Mouse (Mus musculus) cerebellum, postnatal 25 days (tissue): ENCODE measurements around the gene Grk5.
A peak's percentile ranks its signal among the peaks of the same experiment; 100 is the strongest.

Source experiments
- DNase-seq, 2 experiments: peaks; one replicate each; pipeline ENCODE4 v3.0.0; 2021; ENCODE audit warnings: mixed read lengths in 2 of 2

Gene Grk5

DNA sequence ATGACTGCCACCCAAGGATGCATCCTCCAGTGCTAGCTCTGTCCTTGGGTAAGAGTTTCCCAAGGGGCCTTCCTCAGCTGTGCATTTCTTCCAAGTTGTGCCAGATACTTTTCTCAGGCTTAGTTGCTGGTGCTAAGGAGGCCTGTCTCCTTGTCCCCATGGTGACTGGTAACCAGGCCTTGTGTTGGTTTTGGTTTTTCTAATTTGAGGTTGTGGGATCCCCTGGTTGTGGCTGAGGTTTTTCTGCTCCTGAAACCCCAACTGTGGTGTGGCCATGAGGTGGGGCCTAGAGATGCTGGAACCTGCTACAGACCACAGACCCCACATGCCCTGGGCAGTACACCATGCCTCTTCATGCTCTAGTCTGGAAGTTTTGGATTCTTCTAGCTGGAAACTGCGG is 90.0 kb downstream of the Grk5 start:
- DNase-seq: no peak

DNA sequence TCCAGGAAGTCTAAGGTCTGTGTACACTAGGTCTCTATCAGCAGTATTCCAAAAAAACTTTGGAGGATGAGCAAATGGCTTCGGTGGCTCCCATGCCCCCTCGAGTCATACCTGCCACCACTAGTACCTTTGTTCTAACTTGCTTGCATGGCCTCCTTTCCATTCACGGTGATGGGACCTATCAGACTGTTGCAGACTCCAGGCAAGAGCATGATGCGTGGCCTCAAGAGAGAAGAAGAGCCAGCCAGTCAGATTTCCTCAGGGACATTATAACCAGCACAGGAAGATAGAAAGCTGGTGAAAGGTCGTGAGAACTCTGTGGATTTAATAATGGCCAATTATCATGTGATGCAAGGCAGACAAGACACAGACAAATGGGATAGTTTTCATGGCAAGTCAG is 91.8 kb downstream of the Grk5 start:
- no peak for DNase-seq

DNA sequence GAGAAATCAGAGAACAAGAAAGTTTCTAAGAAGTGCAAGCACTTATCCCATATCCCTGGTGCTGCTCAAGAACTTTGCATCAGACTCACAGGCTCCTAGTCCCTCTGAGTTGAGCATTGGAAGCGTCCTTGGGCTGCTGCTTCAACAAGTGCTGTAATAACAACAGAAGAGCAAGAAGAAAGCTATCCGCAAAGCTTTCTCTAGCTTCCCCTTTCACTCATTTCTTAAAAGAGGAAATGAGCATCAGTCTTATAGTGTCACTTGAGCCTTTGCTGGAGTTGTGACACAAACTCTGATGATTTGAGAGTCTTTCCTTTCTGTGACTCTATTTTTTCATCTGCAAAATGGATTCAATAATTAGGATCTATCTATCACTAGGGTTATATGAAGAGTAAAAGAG is 92.3 kb downstream of the Grk5 start:
- no peak for DNase-seq

DNA sequence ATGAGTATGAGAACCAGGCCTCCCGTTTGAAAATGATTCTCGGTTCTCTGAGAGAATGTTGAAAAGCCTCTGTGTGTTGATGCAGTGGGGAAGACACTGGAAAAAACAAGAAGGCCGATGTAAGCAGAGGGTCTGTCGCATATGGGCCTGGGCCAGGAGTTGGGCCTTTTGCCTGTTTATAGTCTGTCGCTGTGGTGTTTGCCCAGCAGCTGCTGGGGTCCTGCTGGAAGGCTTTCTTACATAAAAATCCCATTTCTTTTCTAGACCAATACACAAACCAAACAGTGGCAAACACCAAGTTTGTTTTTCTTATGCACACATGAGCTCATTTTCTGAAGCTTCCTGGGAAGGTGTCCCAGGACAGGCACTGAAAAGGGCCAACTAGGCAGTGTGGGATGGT is 100.2 kb downstream of the Grk5 start:
- no peak for DNase-seq

DNA sequence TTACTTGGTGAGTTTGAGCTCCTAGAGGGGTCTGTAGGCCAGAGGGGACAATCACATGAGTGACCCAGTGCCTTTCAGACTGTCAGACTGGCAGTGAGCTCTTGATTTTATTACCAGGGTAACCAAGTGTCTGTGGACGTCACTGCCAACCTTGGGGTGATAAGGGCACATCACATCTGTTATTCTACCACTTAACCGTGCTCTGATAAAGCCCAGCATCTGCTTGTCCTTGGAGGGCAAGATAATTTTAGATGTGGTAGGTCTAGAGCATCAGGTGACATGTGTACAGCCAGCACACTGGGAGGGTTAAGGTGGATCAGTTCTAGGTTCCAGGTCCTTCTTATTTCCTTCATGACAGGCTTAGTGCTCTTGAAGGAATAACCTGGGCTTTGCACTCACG is 104.7 kb downstream of the Grk5 start:
- DNase-seq: no peak

DNA sequence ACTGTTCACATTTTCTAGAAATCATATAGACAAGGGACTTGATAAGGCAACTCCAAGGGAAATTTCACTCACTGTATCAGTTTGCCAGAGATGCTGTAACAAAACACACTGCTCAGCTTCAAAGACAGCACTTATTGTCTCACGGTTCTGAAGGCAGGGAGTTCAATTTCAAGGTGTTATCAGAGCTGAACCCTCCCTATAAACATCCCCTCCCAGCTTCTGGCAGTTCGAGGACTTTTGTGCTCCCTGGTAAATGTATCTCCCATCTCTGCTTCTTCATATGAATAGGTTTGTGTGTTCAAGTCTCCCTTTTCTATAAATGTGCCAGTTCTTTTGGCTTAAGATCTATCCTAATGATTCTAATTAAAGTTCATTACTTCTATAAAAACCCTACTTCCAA is 105.3 kb downstream of the Grk5 start:
- DNase-seq: no peak

DNA sequence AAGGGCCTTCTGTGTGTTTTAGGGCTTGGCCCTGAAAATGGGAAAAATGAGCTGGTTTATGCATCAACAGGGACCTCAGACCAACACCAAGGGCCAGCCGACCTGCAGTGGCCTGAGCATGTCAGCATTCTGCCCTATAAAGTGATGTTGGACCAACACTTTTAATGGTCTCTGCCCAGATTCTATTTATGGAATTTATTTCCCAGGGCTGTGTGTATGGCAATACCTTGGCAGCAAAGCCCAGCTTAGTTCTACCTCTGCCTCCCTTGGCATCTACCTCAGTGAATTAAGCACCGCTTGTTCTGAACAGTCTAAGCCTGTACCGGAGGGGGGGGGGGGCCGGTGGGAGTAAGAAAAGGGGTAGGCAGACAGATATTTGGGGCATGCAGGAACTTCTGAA is 108.2 kb downstream of the Grk5 start:
- peak in 1 of 2 experiments; percentile 15 for DNase-seq

DNA sequence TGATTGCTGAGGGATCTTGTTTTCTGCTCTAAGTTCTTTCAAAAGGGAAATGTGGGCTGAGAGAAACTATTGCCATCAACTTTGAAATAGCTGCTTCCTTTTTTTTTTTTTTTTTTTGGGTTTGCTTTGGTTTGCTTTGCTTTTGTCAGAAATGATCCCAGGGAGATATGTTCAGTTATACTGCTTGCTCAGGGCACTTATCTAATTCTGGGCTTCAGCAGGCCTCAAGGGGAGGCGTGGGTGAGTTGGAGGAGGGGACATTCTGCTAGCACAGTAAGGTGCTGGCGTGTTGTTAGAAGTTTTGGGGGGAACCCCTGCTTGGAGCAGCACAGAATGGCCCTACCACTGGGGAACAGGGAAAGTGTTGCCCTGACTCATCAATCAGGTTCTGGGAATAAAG is 110.1 kb downstream of the Grk5 start:
- DNase-seq: no peak

DNA sequence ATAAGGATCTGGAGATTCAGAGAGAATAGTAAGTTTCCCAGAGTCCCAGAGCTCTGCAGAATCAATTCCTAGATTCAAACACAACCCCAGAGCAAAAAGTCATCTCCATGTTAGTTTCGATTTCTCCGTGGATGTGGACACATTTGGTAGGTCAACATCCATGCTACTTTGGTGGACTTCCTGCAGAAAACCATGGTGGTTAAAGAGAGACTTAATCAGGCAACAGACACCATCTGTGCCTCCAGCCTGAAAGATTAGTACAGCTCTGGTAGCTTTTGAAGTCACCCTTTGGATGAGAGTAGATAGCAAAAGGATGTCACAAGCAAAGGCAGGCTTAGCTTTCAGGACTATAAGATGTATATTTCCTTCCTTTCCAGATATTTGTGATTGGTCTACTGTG is 111.4 kb downstream of the Grk5 start:
- no peak for DNase-seq

DNA sequence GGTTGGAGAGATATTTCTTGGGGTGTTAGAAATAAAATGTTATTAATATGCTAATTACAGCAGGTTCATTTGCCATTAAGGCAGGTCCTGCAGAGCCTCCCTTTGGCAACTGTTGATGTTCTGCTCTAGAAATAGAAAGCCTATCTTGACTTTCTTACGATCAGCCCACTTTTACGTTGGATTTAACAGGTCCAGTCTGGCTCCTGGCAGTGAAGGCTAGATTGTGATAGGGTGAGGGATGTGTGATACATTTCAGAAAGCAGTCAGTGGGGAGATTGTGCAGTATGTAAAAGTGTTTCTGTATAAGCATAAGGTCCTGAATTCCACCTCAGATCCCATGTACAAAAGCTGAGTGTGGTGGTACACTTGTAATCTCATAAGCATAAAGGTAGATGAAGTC is 119.7 kb downstream of the Grk5 start:
- no peak for DNase-seq

DNA sequence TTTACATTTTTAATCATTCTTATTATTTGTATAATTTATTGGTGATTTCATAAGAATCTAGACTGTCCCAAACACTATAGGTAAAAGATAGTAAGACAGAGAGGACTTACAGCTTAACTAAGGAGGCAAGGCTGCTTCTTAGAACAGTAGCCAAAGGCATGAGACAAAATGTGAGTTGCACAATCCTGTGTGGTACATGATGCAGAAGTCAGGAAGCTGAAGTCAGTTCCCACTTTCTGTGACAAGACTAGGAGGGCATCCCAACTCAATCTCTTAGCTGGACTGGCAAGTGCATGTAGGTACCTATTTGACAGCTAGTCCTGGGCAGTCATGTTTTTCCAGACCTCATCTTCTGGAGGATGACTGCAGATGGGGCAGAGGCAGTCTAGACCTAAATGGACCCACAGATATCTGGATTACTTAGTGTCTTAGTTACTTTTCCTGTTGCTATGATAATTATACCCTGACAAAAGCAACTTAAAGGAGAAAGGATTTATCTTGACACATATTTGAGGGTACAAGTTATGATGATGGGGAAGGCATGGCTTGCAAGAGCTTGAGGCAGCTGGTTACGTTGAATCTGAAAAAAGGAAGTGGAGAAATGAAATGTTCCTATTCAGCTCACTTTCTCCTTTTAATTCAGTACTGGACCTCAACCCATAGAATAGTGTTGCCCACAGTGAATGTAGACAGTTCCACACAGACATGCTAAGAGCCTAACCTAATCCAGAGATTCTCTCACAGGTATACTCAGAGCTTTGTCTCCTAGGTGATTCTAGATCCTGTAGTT is 128.1 kb downstream of the Grk5 start:
- no peak for DNase-seq

DNA sequence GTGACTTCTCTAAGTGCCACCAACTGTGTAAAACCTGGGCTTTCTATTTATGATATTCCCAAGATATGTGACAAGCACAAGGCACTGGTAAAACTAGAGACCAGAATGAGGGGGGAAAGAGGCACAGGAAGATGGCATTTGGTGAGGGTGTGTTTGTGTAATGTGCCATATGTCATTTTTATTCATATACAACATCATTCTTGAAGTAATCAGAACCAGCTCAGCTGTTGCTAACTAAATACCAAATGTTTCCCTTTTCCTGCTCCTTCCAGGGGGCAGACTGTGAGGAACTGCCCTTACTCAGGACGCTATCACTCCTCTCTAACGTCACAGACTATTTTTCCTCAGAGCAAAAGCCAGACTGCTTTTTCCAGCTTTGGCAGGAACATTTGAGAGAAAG is 132.0 kb downstream of the Grk5 start:
- peak in 1 of 2 experiments; percentile 15 for DNase-seq

DNA sequence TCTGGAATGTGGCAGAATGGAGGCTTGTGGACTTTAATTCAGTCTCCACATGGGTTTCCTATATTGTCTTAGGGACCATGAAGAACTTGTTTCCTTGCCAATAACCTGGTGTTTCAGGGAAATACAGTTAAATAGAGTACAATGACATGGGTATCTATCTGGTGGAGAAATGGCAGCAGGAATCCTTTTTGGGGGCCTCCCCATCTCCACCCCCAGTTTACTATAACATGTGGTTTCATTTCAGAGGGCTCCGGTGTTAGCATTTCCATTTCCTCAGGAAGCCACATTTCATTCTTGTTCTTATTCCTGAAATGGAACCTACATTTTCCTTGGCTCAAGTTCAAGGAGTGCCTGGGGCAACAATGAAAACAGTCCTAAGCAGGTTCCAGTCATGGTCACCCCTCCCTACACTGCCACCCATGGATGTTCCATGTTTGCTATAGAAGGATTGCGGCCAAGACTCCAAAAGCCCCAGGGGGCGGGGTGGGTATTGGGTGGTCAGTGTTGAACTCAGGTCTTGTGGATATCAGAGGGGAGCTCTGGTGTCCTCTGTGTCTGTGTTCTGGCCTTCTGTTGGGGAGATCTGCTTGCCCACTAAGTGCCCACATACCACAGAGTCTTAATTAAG is 132.5 kb downstream of the Grk5 start:
- peak in 1 of 2 experiments; percentile 27 for DNase-seq

DNA sequence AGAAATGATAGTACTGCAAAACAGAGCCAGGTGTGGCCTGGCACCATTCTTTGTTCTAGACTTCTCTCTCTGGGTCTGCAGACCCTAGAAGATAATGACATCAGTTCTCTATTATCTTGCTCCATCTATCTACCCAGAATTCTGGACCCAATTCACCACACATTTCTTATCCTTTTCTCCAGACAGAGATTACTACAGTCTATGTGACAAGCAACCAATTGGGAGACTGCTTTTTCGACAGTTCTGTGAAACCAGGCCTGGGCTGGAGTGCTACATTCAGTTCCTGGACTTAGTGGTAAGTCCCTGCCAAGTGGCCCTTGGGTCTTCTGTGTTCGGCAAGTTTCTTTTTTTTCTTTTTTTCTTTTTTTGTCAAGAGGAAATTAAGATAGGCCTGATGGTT is 142.0 kb downstream of the Grk5 start:
- no peak for DNase-seq

DNA sequence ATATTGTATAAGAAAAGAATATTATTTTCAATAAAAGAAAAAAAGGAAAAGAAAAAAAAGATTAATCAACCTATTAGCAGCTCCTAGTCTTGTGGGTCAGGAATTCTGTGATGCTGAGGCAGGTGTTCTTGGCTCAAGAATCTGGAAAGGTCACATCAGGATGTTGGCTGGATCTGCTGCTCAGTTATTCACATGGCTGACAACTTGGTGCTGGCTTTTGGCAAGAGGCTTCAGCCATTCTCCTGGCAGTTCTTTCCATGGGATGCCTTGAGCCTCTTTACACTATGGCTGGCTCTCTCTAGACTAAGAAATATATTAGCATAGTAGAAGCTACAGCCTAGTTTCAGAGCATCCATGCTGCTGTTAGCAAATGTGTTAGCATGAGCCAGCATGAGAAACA is 149.6 kb downstream of the Grk5 start:
- no peak for DNase-seq

DNA sequence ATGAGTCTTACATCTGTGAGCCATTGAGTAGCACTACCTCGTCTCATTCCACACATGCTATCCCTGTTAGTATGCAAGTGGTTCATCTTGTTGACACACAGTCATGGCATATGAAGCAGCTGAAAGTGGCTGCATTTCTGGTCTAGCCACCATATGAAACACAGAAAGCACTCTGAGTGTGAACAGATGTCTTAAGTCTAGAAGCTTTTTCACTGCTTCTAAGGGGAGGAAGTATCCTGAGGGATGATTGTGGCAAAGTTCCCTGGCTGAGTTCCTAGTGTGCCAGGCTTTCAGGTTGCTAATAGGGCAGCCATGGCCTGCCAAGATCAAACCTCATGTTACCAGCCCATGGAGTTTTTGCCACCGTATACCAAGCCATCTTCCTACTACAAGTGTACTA is 159.1 kb downstream of the Grk5 start:
- peak; percentile 36 to 56 for DNase-seq

DNA sequence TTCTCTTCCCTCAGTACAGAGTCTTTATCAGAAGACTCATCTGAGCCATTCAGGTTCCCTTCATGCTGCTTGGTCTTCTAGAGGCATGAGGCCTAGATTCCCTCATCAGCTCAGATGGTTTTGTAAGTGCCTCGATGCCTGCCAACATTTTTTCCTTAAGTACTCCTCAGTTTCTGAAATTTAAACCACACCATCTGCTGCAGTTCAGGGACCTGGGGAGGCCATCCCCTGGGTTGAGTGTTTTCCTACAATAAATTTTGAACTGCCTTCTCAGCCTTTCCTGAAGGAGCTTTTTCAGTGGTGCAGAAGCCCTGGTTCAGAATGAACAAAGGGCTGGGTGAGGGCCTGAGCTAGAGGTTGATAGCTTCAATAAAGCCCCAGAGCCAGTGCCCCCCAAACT is 159.9 kb downstream of the Grk5 start:
- DNase-seq: peak; percentile 11 to 23

DNA sequence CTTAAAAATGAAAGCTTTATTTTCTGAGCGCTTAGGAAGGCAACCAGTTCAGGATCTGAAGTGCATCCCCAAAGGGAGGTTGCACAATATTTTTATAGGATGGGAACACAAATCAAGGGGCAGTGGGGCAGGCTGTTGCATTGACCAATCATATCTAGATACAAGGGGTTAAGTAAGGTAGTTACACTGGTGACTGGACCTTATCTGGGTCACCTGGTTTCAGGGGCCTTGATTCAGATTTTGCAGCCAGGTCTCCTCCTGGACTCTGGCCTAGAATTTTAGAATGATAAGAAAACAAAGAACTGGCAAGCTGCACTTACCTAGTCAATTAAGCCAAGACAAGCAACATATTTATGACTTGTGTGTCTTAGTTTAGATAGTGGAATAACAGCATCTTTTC is 161.6 kb downstream of the Grk5 start:
- no peak for DNase-seq

DNA sequence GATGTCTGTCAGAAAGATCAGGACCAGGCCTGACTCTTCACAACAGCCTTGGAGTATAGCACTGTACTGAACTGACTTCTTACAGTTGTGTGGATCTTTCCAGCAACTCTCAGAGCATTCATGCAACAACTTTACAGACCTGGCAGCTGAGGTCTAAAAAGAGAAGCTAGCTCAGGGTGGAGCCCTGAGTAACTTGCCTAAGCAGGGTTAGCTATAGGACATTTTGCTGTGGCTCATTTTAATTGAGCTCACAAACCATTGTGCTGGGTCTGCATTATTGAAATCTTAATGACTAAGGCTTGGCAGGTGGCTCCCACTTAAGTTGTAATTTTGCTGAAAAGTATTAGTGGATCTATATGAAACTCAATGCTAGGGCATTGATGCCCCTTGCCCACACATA is 162.5 kb downstream of the Grk5 start:
- no peak for DNase-seq

DNA sequence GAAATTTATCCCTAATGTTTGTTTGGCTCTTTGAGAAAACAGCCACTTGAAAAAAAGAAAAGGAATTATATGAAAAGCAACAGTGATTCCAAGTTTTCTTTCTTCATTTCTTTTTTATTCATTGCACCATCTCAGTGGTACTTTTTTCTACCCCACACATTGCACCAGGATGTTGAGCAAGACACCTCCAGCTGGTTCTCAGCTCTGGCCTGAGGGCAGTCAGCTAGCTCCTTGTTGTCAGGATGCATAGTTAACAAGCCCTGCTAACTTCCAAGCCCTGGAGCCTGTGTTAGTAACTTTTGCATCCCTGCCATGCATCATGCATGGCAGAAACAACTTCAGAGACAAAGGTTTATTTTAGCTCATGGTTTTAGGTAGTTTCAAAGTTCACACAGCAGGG is 163.2 kb downstream of the Grk5 start:
- no peak for DNase-seq

DNA sequence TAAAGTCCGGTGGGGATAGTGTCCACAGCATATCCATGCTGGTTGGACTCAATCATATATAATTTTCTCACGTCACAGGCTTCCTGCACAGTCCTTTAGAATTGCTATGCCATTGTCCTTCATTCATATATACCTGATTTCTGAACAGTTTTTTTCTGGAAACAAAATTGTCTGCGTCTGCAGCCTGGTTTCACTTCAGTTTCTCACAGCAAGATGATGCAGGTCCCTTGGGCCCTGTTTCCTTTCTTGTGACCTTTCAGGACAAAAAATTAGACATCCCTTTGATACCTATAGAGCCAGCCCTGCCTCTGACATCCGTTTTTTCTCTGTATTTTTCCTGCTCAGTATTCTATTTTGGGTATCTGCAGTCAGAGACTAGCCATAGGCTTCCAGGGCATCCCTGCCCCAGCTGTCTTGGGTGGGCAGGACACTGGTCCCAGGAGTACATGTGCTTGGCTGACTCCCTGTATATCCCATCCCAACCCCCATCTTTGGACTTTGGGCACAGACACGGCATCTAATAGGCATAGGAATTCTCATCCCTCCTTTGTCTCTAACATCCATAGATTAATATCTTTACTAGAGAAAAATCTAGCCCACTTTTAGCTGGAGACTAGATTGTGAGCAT is 167.3 kb downstream of the Grk5 start:
- no peak for DNase-seq

DNA sequence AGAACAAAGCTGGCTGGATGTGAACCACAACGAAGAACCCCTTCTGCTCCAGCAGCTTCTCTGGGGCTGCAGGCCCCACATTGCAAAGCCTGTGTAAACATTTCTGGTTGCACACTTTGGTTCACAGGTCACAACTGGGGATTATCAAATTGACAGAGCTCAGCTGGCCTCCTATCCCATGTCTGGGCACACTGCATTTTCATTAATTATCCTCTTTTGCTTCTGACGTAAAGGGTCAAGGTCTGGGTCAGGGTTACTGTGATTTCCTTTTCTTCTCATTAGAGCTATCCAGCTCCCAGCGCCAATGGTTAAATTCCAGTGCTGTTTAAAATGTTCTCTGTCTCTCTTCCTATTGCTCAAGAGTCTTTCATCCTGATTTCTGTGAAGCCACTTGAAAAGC is 168.0 kb downstream of the Grk5 start:
- no peak for DNase-seq

DNA sequence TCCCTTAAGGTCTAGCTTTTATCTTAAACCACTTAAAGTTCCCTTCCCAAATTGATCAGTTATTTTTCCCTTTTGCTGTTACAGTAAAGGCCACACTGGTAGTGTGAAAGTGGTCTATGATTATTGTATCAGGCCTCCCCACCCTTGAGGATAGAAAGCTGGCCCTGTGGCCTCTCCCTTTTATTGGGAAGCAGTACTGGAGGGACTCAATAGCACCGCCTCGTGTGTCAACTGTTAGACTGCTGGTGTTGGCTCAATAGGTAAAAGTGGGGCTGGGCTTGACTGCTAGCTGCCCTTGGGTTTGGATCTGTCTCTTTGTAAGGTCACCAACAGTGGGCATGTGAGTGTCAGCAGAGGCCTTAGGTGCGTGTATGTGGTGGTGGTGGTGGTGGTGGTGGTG is 174.8 kb downstream of the Grk5 start:
- peak in 1 of 2 experiments; percentile 55 for DNase-seq

DNA sequence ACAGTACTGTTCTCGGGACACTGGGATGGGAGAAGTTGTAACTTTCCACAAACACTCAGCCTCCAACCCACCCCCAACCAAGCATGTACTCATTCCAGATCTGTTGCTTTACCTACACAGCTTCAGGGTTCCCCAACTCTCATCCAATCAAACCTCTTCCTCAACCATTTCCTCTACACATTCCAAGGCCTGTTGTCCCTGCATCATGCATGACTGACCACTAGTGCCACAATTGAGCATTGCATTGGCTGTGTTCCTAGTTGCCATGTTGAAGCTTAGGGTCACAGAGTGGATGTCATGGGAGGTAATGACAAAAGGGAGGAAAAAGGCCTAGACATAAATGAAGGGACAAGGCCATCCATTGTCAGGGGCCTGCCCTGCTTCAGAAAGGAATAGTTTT is 175.5 kb downstream of the Grk5 start:
- DNase-seq: peak in 1 of 2 experiments; percentile 23
